Mouse (Mus musculus): ENCODE results near the gene Pbx3. TPM values are rescaled to one million over a fixed set of nuclear protein-coding genes. Genes with fewer than 3 reads are reported as not detected.

The Pbx3 gene
- polyA plus RNA-seq, 1 experiment from 2014 or later, result 82.7 TPM

- no peak overlapping the region for H3K27ac ChIP-seq (ENCODE audit: low read length)
- no peaks in the 10 kb centered on the region for H3K27me3 ChIP-seq (ENCODE audit: control insufficient read depth, insufficient read depth, low read depth, low read length)
- H3K9ac ChIP-seq (ENCODE audit: low read depth, low read length), result no peak overlapping the region
- no peak overlapping the region for H3K4me3 ChIP-seq (ENCODE audit: low read depth, low read length)
- no peaks in the 10 kb centered on the region for H3K36me3 ChIP-seq (ENCODE audit: control insufficient read depth, insufficient read depth, low read length)
- no peak overlapping the region for H3K4me2 ChIP-seq (ENCODE audit: low read length)
- no peaks in the 10 kb centered on the region for H3K9me3 ChIP-seq (replicated peaks; ENCODE audit: control insufficient read depth, low read length, poor library complexity, severe bottlenecking)
- H3K4me1 ChIP-seq (ENCODE audit: control insufficient read depth, insufficient read depth, low read length), result peaks cover 26% of the 10 kb centered on the region
- no peak for ATAC-seq
These were observed 20.9 kb downstream of the Pbx3 start for GRCm38 (mm10) chr2:34352006-34352405.

- H3K27ac ChIP-seq (ENCODE audit: low read length), result peak overlapping the region; percentile 69
- no peak overlapping the region for H3K4me3 ChIP-seq (ENCODE audit: low read depth, low read length)
- no peak overlapping the region for H3K9ac ChIP-seq (ENCODE audit: low read depth, low read length)
- H3K9me3 ChIP-seq (replicated peaks; ENCODE audit: control insufficient read depth, low read length, poor library complexity, severe bottlenecking), result no peaks in the 10 kb centered on the region
- 34% methylated on average over 6 of the region's 6 CpGs for WGBS
- H3K36me3 ChIP-seq (ENCODE audit: control insufficient read depth, insufficient read depth, low read length), result no peaks in the 10 kb centered on the region
- peaks cover 18% of the 10 kb centered on the region for H3K4me1 ChIP-seq (ENCODE audit: control insufficient read depth, insufficient read depth, low read length)
- ATAC-seq, result no peak
- no peaks in the 10 kb centered on the region for H3K27me3 ChIP-seq (ENCODE audit: control insufficient read depth, insufficient read depth, low read depth, low read length)
- peak overlapping the region; percentile 22; the same call in 1 of the 2 replicates for H3K4me2 ChIP-seq (ENCODE audit: low read length)
These were observed 25.8 kb downstream of the Pbx3 start for GRCm38 (mm10) chr2:34347096-34347495.

GRCm38 (mm10) chr2:34298664-34299063 lies 74.3 kb downstream of the Pbx3 start:
- 77% methylated on average over 1 of the region's 1 CpGs for WGBS
- Histone ChIP-seq H3K4me3 (ENCODE audit: low read depth, low read length) (no peak overlapping the region), H3K27ac (ENCODE audit: low read length) (no peak overlapping the region), H3K4me2 (ENCODE audit: low read length) (no peak overlapping the region), H3K36me3 (ENCODE audit: control insufficient read depth, insufficient read depth, low read length) (no peaks in the 10 kb centered on the region), H3K9ac (ENCODE audit: low read depth, low read length) (no peak overlapping the region), H3K27me3 (ENCODE audit: control insufficient read depth, insufficient read depth, low read depth, low read length) (no peaks in the 10 kb centered on the region), H3K9me3 (replicated peaks; ENCODE audit: control insufficient read depth, low read length, poor library complexity, severe bottlenecking) (no peaks in the 10 kb centered on the region), H3K4me1 (ENCODE audit: control insufficient read depth, insufficient read depth, low read length) (peaks cover 5% of the 10 kb centered on the region; the same call in 1 of the 2 replicates)
- no peak for ATAC-seq

GRCm38 (mm10) chr2:34298202-34298601 lies 74.7 kb downstream of the Pbx3 start:
- no peaks in the 10 kb centered on the region for H3K9me3 ChIP-seq (replicated peaks; ENCODE audit: control insufficient read depth, low read length, poor library complexity, severe bottlenecking)
- H3K4me2 ChIP-seq (ENCODE audit: low read length), result no peak overlapping the region
- H3K4me3 ChIP-seq (ENCODE audit: low read depth, low read length), result no peak overlapping the region
- ATAC-seq, result no peak
- H3K27me3 ChIP-seq (ENCODE audit: control insufficient read depth, insufficient read depth, low read depth, low read length), result no peaks in the 10 kb centered on the region
- H3K4me1 ChIP-seq (ENCODE audit: control insufficient read depth, insufficient read depth, low read length), result 0 out of 2 replicates have a peak, but pooled peaks cover 1% of the 10 kb centered on the region
- no peak overlapping the region for H3K27ac ChIP-seq (ENCODE audit: low read length)
- no peak overlapping the region for H3K9ac ChIP-seq (ENCODE audit: low read depth, low read length)
- 98% methylated on average over 3 of the region's 3 CpGs for WGBS
- no peaks in the 10 kb centered on the region for H3K36me3 ChIP-seq (ENCODE audit: control insufficient read depth, insufficient read depth, low read length)

- no peak overlapping the region for H3K4me3 ChIP-seq (ENCODE audit: low read depth, low read length)
- no peaks in the 10 kb centered on the region for H3K9me3 ChIP-seq (replicated peaks; ENCODE audit: control insufficient read depth, low read length, poor library complexity, severe bottlenecking)
- H3K27me3 ChIP-seq (ENCODE audit: control insufficient read depth, insufficient read depth, low read depth, low read length), result no peaks in the 10 kb centered on the region
- ATAC-seq, result no peak
- H3K9ac ChIP-seq (ENCODE audit: low read depth, low read length), result no peak overlapping the region
- H3K4me1 ChIP-seq (ENCODE audit: control insufficient read depth, insufficient read depth, low read length), result peaks cover 13% of the 10 kb centered on the region
- H3K27ac ChIP-seq (ENCODE audit: low read length), result no peak overlapping the region
- 83% methylated on average over 1 of the region's 1 CpGs for WGBS
- H3K36me3 ChIP-seq (ENCODE audit: control insufficient read depth, insufficient read depth, low read length), result no peaks in the 10 kb centered on the region
- H3K4me2 ChIP-seq (ENCODE audit: low read length), result no peak overlapping the region
These were observed 83.2 kb downstream of the Pbx3 start for GRCm38 (mm10) chr2:34289726-34290125.

- Histone ChIP-seq H3K4me1 (ENCODE audit: control insufficient read depth, insufficient read depth, low read length) (peaks cover 21% of the 10 kb centered on the region), H3K9ac (ENCODE audit: low read depth, low read length) (no peak overlapping the region), H3K9me3 (replicated peaks; ENCODE audit: control insufficient read depth, low read length, poor library complexity, severe bottlenecking) (no peaks in the 10 kb centered on the region), H3K4me3 (ENCODE audit: low read depth, low read length) (no peak overlapping the region), H3K27me3 (ENCODE audit: control insufficient read depth, insufficient read depth, low read depth, low read length) (no peaks in the 10 kb centered on the region), H3K4me2 (ENCODE audit: low read length) (no peak overlapping the region), H3K27ac (ENCODE audit: low read length) (no peak overlapping the region), H3K36me3 (ENCODE audit: control insufficient read depth, insufficient read depth, low read length) (no peaks in the 10 kb centered on the region)
- ATAC-seq, result no peak
- WGBS, result 83% methylated on average over 2 of the region's 2 CpGs
These were observed 88.7 kb downstream of the Pbx3 start for GRCm38 (mm10) chr2:34284239-34284638.

GRCm38 (mm10) chr2:34280996-34281395 lies 91.9 kb downstream of the Pbx3 start:
- Histone ChIP-seq H3K9ac (ENCODE audit: low read depth, low read length) (no peak overlapping the region), H3K4me3 (ENCODE audit: low read depth, low read length) (no peak overlapping the region), H3K9me3 (replicated peaks; ENCODE audit: control insufficient read depth, low read length, poor library complexity, severe bottlenecking) (no peaks in the 10 kb centered on the region), H3K4me1 (ENCODE audit: control insufficient read depth, insufficient read depth, low read length) (peaks cover 10% of the 10 kb centered on the region), H3K27me3 (ENCODE audit: control insufficient read depth, insufficient read depth, low read depth, low read length) (no peaks in the 10 kb centered on the region), H3K4me2 (ENCODE audit: low read length) (no peak overlapping the region), H3K36me3 (ENCODE audit: control insufficient read depth, insufficient read depth, low read length) (no peaks in the 10 kb centered on the region), H3K27ac (ENCODE audit: low read length) (no peak overlapping the region)
- no peak for ATAC-seq
- 30% methylated on average over 3 of the region's 3 CpGs for WGBS

GRCm38 (mm10) chr2:34279726-34280125 lies 93.2 kb downstream of the Pbx3 start:
- H3K9me3 ChIP-seq (replicated peaks; ENCODE audit: control insufficient read depth, low read length, poor library complexity, severe bottlenecking), result no peaks in the 10 kb centered on the region
- H3K4me2 ChIP-seq (ENCODE audit: low read length), result peak overlapping the region; percentile 34
- no peak overlapping the region for H3K9ac ChIP-seq (ENCODE audit: low read depth, low read length)
- no peaks in the 10 kb centered on the region for H3K36me3 ChIP-seq (ENCODE audit: control insufficient read depth, insufficient read depth, low read length)
- no peak overlapping the region for H3K4me3 ChIP-seq (ENCODE audit: low read depth, low read length)
- peak overlapping the region; percentile 38; the same call in 1 of the 2 replicates for H3K27ac ChIP-seq (ENCODE audit: low read length)
- peaks cover 12% of the 10 kb centered on the region for H3K4me1 ChIP-seq (ENCODE audit: control insufficient read depth, insufficient read depth, low read length)
- ATAC-seq, result no peak
- no peaks in the 10 kb centered on the region for H3K27me3 ChIP-seq (ENCODE audit: control insufficient read depth, insufficient read depth, low read depth, low read length)
- WGBS, result 10% methylated on average over 6 of the region's 6 CpGs

GRCm38 (mm10) chr2:34275630-34276193 lies 97.2 kb downstream of the Pbx3 start:
- Histone ChIP-seq H3K4me1 (ENCODE audit: control insufficient read depth, insufficient read depth, low read length) (peaks cover 13% of the 10 kb centered on the region), H3K27ac (ENCODE audit: low read length) (no peak overlapping the region), H3K9ac (ENCODE audit: low read depth, low read length) (0 out of 2 replicates have a peak overlapping the region, but pooled peaks have one; percentile 2), H3K36me3 (ENCODE audit: control insufficient read depth, insufficient read depth, low read length) (no peaks in the 10 kb centered on the region), H3K27me3 (ENCODE audit: control insufficient read depth, insufficient read depth, low read depth, low read length) (no peaks in the 10 kb centered on the region), H3K9me3 (replicated peaks; ENCODE audit: control insufficient read depth, low read length, poor library complexity, severe bottlenecking) (no peaks in the 10 kb centered on the region), H3K4me3 (ENCODE audit: low read depth, low read length) (no peak overlapping the region), H3K4me2 (ENCODE audit: low read length) (no peak overlapping the region)
- ATAC-seq, result no peak
- WGBS, result 49% methylated on average over 10 of the region's 10 CpGs
